In genomic region chr13:108431776-108432175, GRCm38 (mm10) we compare ENCODE assay signal across 25 mouse cellular contexts. TPM values are rescaled to one million over a fixed set of nuclear protein-coding genes. Genes with fewer than 3 reads are reported as not detected.
A peak's percentile ranks its signal among the peaks of the same experiment; 100 is the strongest.
DNase-seq lines count a peak whose midpoint lies in the region; ATAC-seq lines count a peak whose summit lies in the region.
"Had no signal": no experiment of that assay in that cellular context is flagged by ENCODE, and none has a peak within 500 bp of the region (broad histone marks: within the 10 kb centered on the region; RNA-seq: fewer than 3 reads in every experiment).

No protein-coding gene starts in this region.

- ATAC-seq in cerebellum, adult (ENCODE audit: insufficient number of reproducible peaks, low FRiP score, low TSS enrichment) = no peak
- no peak for ATAC-seq in heart, embryonic 12.5 days (ENCODE audit: insufficient number of reproducible peaks, low FRiP score)
- ATAC-seq: activated CD4-positive, CD25-positive, alpha-beta regulatory T cell, adult 4 months; forebrain, embryonic 14.5 days; forebrain, postnatal 0 days; hindbrain, postnatal 0 days; inflammation-experienced regulatory T-cells, adult 6 months; intestine, embryonic 16.5 days had no signal

- peak; percentile 12 to 68 for DNase-seq in adrenal gland, adult (ENCODE audit: inconsistent age in 2 of 2, low spot score in 1 of 2)
- DNase-seq in adrenal gland, adult 18-20 months (ENCODE audit: low spot score in 2 of 2) = no peak
- DNase-seq in cerebellum, postnatal 14 days = peak; percentile 9 to 31
- DNase-seq in adrenal gland, postnatal 14 days = peak; percentile 34
- DNase-seq in urinary bladder, adult 2 months (ENCODE audit: low spot score) = no peak
- DNase-seq: cerebellum, adult 18-20 months; cerebellum, adult 9-11 months; forebrain, postnatal 0 days; gastrocnemius, adult 2 months; gastrocnemius, postnatal 14 days; heart, adult 18-20 months; heart, postnatal 14 days; heart, postnatal 4 days; kidney, adult 18-20 months had no signal

- H3K4me1 ChIP-seq in heart, embryonic 12.5 days (replicated peaks) = no peaks in the 10 kb centered on the region; the same call in none of the 2 replicates
- H3K4me1 ChIP-seq: embryonic facial prominence, embryonic 12.5 days; embryonic facial prominence, embryonic 15.5 days had no signal

- H3K36me3 ChIP-seq in heart, embryonic 12.5 days = no peaks in the 10 kb centered on the region
- H3K36me3 ChIP-seq: embryonic facial prominence, embryonic 12.5 days; embryonic facial prominence, embryonic 15.5 days; heart, embryonic 13.5 days had no signal

- 83% methylated on average over 3 of the region's 3 CpGs for WGBS in heart, embryonic 12.5 days

- H3K4me3 ChIP-seq in heart, embryonic 12.5 days = no peak overlapping the region
- H3K4me3 ChIP-seq: embryonic facial prominence, embryonic 12.5 days; embryonic facial prominence, embryonic 15.5 days; gastrocnemius, adult 2 months; heart, embryonic 13.5 days had no signal

- H3K4me2 ChIP-seq in heart, embryonic 12.5 days = no peak overlapping the region
- H3K4me2 ChIP-seq: embryonic facial prominence, embryonic 12.5 days; embryonic facial prominence, embryonic 15.5 days; heart, embryonic 13.5 days; hindbrain, embryonic 14.5 days had no signal

- no peak overlapping the region for H3K27ac ChIP-seq in heart, embryonic 12.5 days (ENCODE audit: poor library complexity, severe bottlenecking)
- H3K27ac ChIP-seq: embryonic facial prominence, embryonic 12.5 days; embryonic facial prominence, embryonic 15.5 days; gastrocnemius, adult 2 months; heart, embryonic 13.5 days; hindbrain, embryonic 14.5 days; hindbrain, postnatal 0 days had no signal

- no peaks in the 10 kb centered on the region for H3K9me3 ChIP-seq in heart, embryonic 12.5 days (replicated peaks)
- H3K9me3 ChIP-seq: embryonic facial prominence, embryonic 12.5 days; embryonic facial prominence, embryonic 15.5 days; heart, embryonic 13.5 days had no signal

- H3K27me3 ChIP-seq in heart, embryonic 12.5 days (replicated peaks) = no peaks in the 10 kb centered on the region
- H3K27me3 ChIP-seq: embryonic facial prominence, embryonic 12.5 days; embryonic facial prominence, embryonic 15.5 days; heart, embryonic 13.5 days had no signal

- no peak overlapping the region for H3K9ac ChIP-seq in heart, embryonic 12.5 days
- H3K9ac ChIP-seq: embryonic facial prominence, embryonic 12.5 days; embryonic facial prominence, embryonic 15.5 days; forebrain, postnatal 0 days; heart, embryonic 13.5 days; hindbrain, embryonic 14.5 days had no signal

RNA-seq across cellular contexts. Expression of gene Pde4d, which starts 18.0 kb away (rescaled TPM):
- 10 to 100 TPM; 48.5 to 81.6 TPM for total RNA-seq in adrenal gland, adult 18-20 months (2021)
- 61.8 and 67.1 TPM in 2 replicates for total RNA-seq in adrenal gland, postnatal 14 days (2021)
- polyA plus RNA-seq in heart, embryonic 12.5 days (2016; fragmentation: Nextera tagmentation; extraction: Ambion mirVana) = 32.7 and 34.2 TPM in 2 replicates
- polyA plus RNA-seq in urinary bladder, adult 2 months (2012; rRNA removed) = 21.4 and 26.4 TPM in 2 replicates

Comparison
In these comparisons a context has a peak if more than half of its experiments do, and no peak if none do; other contexts are left out.
1. DNase-seq: peak in adrenal gland, adult (2 of 2), cerebellum, postnatal 14 days (2 of 2) and adrenal gland, postnatal 14 days (single experiment); none in adrenal gland, adult 18-20 months (0 of 2) and urinary bladder, adult 2 months (single experiment).